Mouse (Mus musculus): ENCODE measurements around the gene Drg1. TPM values are rescaled to one million over a fixed set of nuclear protein-coding genes. Genes with fewer than 3 reads are reported as not detected.

Drg1 gene
- total RNA-seq, 2 experiments from 2014 or later: 90.8 to 93.6 TPM

DNA sequence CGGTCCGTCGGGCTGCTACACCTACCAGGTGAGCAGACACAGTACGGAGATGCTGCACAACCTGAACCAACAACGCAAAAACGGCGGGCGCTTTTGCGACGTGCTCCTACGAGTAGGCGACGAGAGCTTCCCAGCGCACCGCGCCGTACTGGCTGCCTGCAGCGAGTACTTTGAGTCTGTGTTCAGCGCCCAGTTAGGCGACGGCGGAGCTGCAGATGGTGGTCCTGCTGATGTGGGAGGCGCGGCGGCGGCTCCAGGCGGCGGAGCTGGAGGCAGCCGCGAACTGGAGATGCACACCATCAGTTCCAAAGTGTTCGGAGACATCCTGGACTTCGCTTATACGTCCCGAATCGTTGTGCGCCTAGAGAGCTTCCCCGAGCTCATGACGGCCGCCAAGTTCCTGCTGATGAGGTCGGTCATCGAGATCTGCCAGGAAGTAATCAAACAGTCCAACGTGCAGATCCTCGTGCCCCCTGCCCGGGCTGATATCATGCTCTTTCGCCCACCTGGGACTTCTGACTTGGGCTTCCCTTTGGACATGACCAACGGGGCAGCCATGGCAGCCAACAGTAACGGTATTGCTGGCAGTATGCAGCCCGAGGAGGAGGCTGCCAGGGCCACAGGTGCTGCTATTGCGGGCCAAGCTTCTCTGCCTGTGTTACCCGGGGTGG is 24.6 kb upstream of the Drg1 start:
- DNase-seq (ENCODE audit: low spot score in 2 of 2): peak; percentile 63 to 74

DNA sequence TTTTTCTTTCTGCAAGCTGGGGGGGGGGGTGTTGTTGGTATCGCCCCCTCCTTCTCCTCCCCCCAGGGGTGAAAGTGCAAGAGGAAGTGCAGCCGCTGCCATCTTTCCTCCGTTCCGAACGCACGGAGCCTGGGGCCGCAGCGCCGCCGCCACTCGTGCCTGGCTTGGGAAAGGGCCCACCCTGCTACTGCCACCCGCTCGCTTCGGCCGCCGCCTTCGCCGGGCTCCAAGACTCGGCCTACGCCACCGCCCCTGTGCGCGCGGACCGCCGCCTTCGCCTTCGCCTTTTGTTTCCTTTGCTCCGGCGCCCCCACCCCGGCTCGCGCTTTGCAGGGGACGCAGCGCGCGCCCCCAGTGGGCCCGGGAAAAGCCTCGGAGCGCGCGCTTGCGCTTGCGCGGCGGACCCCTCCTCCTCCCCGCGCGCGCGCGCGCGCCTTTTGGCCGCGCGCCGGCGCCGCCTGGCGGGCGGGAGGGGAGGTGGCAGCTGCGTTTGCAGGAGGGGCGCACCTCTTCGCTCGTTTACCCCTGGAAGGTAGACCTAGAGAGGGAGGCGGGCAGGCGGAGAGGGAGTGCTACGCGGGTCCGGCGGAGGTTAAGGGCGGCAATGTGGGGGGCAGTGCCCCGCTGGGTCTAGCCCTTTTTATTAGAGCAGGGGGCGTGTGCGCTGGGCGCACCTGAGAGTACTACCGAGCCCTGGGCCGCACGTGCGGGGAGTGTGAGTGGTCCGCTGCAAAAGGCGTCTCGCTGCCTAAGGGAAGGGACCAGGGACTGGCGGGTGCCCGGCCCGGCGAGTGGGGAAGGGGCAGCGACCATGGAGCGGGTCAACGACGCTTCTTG is 23.8 kb upstream of the Drg1 start:
- DNase-seq (ENCODE audit: low spot score in 2 of 2): peak; percentile 80 to 81

DNA sequence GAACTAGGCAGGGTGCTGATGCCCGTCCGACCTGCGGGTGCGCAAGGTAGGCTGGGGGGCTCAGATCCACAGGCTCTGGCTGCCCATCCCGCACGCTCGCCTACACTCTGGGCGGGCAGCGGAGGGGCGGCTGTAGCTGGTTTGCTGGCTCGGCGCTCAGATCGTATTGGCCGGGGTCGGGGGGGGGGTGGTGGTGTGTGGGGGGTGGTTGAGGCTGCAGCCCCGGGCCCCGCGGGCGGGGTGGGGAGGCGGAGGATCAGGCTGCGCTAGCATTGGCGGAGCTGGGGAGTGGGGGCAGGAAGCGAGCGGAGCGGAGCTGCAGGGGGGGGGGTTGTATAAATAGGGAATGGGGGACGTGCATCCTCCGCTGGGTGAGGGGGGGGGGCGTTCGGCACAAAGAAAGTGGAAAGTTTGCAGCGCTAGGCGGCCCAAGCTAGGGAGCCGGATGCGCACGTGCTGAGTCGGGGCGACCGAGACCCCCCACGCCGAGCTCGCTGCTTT is 23.1 kb upstream of the Drg1 start:
- DNase-seq (ENCODE audit: low spot score in 2 of 2): peak; percentile 55 to 62

DNA sequence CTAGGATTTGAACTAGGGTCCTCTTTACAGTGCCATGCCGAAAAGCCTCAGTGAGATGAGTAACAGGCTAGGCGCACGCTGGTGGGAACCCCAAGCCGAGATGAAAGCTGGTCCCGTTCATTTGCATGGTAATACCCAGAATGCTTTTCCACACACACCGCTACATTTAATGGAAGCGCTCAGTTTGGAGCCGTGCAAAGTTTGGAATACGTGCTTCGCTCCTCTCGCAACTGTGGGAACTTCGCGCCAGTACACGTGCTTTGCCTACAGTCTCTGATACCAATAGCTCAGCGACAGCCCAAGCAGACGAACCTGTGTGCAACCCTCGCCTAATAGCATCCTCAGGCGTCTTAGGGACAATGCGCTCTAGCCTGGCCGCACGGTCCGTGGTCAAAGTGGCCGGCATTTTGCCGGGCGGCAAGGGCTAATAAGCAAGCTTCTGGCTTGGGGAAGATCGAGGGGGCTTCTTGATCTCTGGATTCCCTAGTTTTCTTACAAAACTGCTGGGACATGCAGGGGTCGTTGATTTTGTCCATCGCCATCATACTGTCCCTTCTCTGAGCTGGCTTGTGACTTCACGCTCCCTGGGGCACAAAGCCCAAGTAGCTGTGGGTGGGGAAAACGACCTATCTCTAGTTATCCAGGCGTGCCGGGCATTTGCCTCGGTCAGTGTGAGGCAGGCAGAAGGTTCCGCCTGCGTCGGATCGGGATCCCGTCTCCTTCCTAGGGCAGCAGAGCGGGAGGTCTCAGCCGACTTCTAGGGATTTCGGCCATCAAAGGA is 22.5 kb upstream of the Drg1 start, which contains the start of gene Patz1:
Patz1 (plus strand) TSS at position 354 of the 781 bp plus-strand sequence.
- peak; percentile 24 to 50 for DNase-seq (ENCODE audit: low spot score in 2 of 2)

DNA sequence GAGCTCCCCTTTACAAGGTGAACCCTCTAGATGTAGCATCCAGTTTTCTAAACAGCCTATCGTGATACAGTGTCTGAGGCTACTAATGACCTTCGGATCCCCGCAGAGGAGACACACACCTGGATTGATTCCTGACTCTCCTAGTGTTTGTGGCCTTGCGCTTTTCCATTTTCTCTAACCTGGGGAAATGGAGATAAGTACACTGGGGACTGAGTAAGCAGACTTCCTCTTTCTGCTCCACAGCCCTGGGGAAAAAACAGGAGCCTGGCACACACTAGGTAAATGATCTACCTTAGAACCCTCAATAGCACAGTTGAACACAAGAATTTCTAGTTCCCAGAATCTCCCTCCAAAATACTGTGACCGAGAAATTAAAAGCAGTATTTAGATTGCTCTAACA is 21.7 kb upstream of the Drg1 start:
- DNase-seq (ENCODE audit: low spot score in 2 of 2): no peak

DNA sequence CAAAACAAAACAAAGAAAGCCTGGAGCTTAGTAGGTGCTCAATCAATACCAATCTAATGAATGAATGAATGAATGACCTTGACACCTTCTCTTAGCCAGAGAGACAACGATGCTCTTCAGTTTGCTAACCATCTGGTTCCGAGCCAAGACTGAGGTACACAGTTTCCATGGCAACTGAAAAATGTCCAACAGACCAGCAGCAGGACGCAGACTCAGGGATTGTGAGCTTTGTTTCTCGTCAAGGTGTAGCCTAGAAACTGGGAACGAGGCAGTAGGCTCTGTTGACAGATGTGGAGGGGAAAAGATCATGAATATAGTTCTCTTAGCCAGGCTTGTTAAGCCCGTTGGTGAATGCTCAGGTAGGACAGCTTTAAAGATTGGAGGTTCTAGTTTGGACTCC is 20.9 kb upstream of the Drg1 start:
- no peak for DNase-seq (ENCODE audit: low spot score in 2 of 2)

DNA sequence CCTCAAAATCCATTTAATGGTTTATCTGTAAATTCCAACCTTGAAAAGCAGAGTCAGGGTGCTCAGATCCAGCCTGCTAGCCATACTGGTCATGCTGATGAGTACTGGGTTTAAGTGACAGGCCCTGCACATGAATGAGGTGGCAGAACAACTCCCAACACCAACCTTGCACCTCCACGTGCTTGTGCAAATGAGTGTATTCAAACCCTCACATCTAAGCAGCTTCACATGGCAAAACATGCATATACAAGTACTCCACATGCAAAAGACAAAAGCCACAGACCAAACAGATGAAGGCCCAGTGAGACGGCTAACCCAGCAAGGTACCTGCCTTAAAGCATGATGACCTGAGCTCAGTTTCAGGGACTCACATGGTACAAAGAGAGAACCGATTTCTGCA is 19.7 kb upstream of the Drg1 start:
- DNase-seq (ENCODE audit: low spot score in 2 of 2): no peak

DNA sequence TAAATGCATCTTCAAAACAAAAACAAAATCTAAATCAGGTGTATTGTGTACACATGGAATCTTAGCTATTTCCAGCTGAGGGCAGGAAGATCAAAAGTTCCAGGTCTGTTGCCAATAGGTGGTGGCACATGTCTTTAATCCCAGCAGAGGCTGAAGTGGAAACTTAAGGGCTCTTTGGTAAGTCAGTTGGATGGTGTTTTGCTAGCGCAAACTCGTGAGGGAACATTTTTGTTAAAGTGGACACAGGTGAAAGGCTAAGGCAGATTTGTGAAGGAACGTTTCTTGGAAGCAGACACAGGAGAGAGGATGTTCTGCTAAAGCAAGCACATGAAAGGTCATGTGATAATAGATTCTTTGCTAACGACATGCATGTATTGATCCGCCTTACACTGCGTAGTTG is 17.4 kb upstream of the Drg1 start:
- no peak for DNase-seq (ENCODE audit: low spot score in 2 of 2)

DNA sequence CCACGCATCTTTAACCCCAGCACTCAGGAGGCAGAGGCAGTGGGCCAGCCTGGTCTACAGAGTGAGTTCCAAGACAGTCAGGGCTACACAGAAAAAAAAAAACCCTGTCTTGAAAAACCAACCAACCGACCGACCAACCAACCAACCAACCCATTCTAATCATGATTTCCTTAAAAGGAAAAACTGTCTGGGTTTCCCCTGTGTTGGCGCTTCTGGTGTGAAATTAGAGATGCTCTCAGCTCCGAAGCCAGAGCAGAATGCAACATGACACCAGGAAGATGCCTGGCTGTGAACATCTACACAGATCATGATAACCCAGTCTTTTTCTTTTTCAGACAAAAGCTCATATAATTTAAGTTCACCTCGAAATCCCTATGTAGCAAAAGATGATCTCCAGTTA is 16.7 kb upstream of the Drg1 start:
- no peak for DNase-seq (ENCODE audit: low spot score in 2 of 2)

DNA sequence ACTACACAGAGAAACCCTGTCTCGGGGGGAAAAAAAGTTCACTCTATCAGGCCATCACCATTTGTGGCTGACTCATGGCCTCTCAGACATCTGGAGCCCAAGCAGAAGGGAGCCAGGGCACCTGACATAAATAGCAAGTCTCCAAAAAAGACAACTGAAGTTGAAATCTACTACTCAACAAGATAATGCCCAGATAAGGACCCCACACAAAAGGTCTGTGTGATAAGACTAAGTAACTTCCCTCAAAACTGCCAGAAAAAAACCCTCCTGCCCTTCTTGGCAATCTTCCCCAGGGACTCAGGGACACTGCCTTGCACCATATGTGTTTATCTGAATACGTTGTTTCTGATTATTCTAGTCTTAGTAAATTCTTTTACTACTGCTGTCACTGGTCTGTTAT is 13.5 kb upstream of the Drg1 start:
- DNase-seq (ENCODE audit: low spot score in 2 of 2): no peak

DNA sequence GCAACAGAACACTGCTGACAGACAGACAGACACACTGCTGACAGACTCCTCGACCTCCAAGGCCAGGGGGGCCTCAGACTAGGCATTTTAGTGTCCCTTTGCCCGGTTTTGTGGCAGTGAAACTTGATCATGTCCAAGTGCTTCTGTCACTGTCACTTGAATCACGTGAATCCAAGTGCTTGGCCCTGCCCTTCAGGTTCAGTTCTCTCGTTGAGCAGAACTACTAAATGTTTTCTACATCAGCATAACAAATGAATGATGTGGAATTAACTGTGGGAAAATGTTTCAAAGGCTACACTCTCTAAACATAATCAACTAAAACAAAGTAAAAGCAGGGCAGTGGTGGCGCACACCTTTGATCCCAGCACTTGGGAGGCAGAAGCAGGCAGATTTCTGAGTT is 12.1 kb upstream of the Drg1 start:
- no peak for DNase-seq (ENCODE audit: low spot score in 2 of 2)

DNA sequence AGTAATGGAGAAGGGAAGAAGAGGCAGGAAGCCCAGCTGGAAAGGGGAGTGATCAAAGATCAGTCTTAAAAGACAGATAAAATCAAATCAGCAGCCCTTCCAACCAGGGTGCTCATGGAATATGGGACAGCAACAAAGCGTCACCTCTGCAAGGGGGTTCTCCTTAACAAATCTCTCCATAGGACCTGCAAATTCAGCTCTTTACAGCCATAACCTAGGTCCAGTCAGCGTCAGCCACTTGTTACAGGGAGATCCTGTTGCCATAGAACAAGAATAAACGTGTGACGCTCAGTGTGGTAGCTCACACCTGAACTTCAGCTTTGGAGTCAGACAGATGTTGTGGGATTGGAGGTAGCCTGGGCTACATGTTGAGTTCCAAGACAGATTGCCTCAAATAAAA is 3.0 kb upstream of the Drg1 start:
- no peak for DNase-seq (ENCODE audit: low spot score in 2 of 2)

DNA sequence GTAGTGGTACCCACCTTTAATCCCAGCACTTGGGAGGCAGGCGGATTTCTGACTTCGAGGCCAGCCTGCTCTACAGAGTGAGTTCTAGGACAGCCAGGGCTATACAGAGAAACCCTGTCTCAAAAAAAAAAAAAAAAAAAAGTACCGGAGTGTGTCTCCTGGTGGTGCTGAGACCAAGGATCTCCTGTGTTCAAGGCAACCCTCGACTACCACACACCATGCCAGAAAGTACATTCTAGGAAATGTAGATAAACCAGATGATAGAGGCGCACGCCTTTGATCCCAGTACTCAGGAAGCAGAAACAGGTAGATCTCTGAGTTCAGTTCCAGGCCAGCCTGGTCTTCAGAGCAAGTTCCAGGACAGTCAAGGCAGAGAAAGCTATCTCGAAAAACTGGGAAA is 918 bp upstream of the Drg1 start:
- no peak for DNase-seq (ENCODE audit: low spot score in 2 of 2)

DNA sequence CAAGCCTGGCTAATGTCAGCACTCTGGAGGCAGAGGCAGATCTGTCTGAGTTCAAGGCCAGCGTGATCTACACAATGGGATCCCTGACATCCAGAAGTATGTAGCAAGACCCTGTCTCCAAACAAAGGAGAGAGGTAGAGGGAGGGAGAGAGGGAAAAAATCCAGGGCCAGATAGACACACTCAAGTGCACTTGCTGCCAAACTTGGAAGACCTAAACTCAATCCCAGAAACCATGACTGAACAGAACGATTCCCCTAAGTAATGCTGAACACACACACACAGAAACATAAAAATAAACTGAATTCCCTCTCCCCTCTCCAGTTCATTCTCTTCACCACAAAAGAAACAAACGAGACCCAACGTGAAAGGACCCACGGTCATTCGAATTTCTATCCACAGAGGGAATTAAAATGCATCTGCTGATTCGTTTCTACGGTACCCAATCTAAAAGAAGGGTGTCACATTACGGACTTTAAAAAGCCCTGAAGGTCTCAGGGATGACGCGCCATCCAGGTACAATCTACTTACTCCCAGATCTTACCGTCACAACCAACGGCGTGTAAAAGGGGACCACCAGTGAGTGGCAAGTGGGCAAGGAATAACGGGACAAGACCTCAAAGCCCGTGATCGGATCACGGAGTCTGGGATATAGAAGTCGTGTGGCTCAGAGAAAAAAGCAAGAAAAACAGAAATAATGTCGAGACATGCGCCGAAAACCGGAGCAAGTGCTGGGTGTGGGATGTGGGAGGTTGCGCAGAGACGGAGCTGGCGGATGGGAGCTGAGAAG is 730 bp downstream of the Drg1 start:
- no peak for DNase-seq (ENCODE audit: low spot score in 2 of 2)

DNA sequence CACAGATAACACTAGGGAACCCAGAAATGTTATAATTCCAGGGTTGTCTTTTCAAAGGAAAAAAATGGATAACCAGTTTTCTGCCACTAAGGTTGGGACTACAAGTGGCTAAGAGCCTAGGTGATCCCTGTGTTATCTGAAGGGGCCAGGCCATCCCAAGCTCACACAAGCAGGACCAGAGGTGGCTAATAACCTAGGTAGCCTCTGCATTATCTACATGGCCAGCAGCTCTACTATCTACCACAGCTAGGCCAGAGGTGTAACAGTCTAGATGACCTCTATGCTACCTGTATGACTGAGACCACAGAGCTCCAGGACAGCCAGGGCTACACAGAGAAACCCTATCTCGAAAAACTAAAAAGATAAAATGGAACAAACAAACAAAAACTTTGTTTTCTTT is 6.7 kb downstream of the Drg1 start:
- no peak for DNase-seq (ENCODE audit: low spot score in 2 of 2)

DNA sequence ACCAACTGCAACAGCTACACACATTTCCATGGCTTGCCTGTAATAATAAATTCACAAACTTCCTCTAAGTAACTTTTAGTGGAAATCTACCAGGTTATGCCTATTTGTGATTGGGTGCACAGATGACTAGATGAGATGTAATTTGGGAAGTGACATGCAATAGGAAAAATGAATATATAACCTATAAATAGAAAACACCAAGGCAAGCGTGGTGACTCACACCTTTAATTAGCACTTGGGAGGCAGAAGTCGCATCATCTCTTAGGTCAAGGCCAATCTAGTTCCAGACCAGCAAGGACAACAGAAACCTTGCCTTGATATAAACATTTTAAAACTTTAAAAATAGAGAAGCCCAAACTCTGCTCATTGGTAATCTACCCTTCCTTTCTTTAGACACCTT is 18.8 kb downstream of the Drg1 start:
- no peak for DNase-seq (ENCODE audit: low spot score in 2 of 2)

DNA sequence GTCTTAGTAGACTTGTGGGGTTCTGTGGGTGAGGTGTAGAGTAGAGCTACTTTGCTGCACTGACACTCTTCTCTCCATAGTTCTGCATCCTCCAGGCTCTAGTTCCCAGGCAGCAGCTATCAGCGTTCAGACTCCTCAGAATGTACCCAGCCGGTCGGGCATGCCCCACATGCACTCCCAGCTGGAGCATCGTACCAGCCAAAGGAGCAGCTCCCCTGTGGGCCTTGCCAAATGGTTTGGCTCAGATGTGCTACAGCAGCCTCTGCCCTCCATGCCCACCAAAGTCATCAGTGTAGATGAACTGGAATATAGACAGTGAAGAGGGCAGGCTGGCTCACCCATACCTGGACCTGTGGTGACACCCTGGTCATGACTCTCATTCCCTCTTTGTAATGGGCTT is 22.4 kb downstream of the Drg1 start:
- no peak for DNase-seq (ENCODE audit: low spot score in 2 of 2)

DNA sequence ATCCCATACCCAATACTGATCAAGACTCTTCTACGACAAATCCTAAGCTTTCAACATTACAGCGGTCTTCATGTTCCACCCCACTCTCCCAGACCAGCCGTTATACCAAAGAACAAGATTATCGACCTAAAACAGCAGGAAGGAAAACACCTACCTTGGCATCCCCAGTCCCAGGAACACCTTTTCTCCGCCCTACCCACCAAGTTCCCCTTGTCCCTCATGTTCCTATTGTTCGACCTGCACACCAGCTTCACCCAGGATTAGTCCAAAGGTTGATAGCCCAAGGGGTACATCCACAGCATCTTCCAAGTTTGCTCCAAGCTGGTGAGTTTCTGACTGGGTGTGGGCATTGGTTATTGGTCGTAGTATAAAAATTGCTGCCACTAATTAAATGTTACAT is 23.8 kb downstream of the Drg1 start:
- no peak for DNase-seq (ENCODE audit: low spot score in 2 of 2)

DNA sequence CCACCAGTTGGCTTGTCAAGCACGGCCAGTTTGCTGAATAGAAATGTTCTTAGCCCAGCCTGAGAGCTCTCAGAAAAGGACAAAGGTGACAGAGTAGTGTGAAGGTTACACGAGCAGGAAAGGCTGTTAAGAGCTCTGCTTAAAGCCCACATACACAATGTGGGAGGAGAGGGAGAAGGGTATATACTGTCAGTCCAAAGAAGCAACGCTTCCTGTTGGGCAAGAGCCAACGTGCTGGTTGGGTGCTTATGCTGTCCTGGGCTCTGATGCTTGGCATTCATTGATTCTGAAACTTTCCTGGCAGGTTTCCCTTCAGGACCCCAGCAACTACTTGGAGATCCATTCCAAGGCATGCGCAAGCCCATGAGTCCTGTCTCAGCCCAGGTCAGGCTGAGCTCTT is 30.9 kb downstream of the Drg1 start:
- DNase-seq (ENCODE audit: low spot score in 2 of 2): no peak

DNA sequence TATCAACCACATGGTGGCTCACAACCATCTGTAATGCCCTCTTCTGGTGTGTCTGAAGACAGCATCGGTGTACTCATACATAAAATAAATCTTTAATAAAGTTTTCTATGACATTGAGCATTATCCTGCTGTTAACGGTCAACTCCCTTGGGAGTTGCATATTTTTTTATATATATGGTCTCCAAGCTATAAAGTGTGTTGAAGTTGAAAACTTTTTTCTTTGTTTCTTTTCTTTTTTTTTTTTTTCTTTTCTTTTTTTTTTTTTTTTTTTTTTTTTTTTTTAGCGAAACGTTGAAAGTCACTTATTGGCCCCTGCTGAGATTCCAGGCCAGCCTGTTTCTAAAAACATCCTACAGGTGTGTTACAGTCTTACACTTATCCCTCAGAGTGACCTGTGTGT is 32.5 kb downstream of the Drg1 start:
- no peak for DNase-seq (ENCODE audit: low spot score in 2 of 2)

DNA sequence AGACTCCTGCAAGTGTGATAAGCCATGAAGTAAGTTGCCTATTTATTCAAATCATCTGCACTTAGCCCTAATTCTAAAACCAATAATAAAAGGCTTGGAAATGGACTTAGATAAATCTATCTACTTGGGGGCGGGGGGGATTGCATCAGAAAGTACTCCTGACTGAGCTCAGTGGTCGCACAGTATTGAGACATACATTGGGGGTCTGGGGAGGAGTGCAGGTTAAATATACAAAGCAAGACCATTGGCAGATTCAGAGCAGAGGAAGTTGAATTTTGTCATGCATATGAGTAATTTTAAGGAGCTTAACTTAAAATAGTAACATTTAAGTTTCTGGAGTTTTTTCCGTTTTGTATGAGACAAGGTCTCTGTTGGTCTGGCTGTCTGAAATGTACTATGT is 34.0 kb downstream of the Drg1 start:
- DNase-seq (ENCODE audit: low spot score in 2 of 2): no peak

Data from left cerebral cortex, adult 18-20 months (tissue).